Mouse (Mus musculus): Measurements from ENCODE around the gene Apba2.

The Apba2 gene

GRCm38 (mm10) chr7:64791145-64791544 lies 289.6 kb downstream of the Apba2 start:
- Histone ChIP-seq H3K36me3 (ENCODE audit: control insufficient read depth, insufficient read depth, low read length, poor library complexity, severe bottlenecking) (no peaks in the 10 kb centered on the region), H3K27me3 (ENCODE audit: control insufficient read depth, insufficient read depth, low read length, poor library complexity, severe bottlenecking) (no peaks in the 10 kb centered on the region)
- no peak for DNase-seq (ENCODE audit: low read depth, low spot score)

- H3K27me3 ChIP-seq (ENCODE audit: control insufficient read depth, insufficient read depth, low read length, poor library complexity, severe bottlenecking): no peaks in the 10 kb centered on the region
- no peak for DNase-seq (ENCODE audit: low read depth, low spot score)
- H3K36me3 ChIP-seq (ENCODE audit: control insufficient read depth, insufficient read depth, low read length, poor library complexity, severe bottlenecking): no peaks in the 10 kb centered on the region
Observed at GRCm38 (mm10) chr7:64792031-64792430, 290.5 kb downstream of the Apba2 start.

- no peak for DNase-seq (ENCODE audit: low read depth, low spot score)
- H3K36me3 ChIP-seq (ENCODE audit: control insufficient read depth, insufficient read depth, low read length, poor library complexity, severe bottlenecking): no peaks in the 10 kb centered on the region
- H3K27me3 ChIP-seq (ENCODE audit: control insufficient read depth, insufficient read depth, low read length, poor library complexity, severe bottlenecking): no peaks in the 10 kb centered on the region
Observed at GRCm38 (mm10) chr7:64795554-64795953, 294.0 kb downstream of the Apba2 start.
